Mouse (Mus musculus) stomach, embryonic 16.5 days (tissue): ENCODE results near the gene Tbc1d22a. TPM values are rescaled to one million over a fixed set of nuclear protein-coding genes. Genes with fewer than 3 reads are reported as not detected.

Experiments used
- ATAC-seq: fragments of 200-750 bp; cut with Nextera tagmentation; 2 replicates; pipeline ENCODE4 v1.8.0; 2017; ENCODE audit warnings: moderate number of reproducible peaks, moderate TSS enrichment; ENCODE audit not compliant: insufficient read depth, low FRiP score
- H3K27ac ChIP-seq: fragments of 300-500 bp; sonication (generic); 2 replicates; pipeline ENCODE4 v1.5.1; 2014; ENCODE audit warnings: low read length
- H3K27me3 ChIP-seq: fragments of 300-500 bp; sonication (generic); 2 replicates; pipeline ENCODE4 v1.6.1; 2014; ENCODE audit warnings: low read length, control low read depth, mixed read lengths; ENCODE audit not compliant: control insufficient read depth, insufficient read depth
- H3K36me3 ChIP-seq: fragments of 300-500 bp; sonication (generic); 2 replicates; pipeline ENCODE4 v1.6.1; 2014; ENCODE audit warnings: low read length; ENCODE audit not compliant: control insufficient read depth, insufficient read depth
- H3K4me1 ChIP-seq: fragments of 300-500 bp; sonication (generic); 2 replicates; pipeline ENCODE4 v1.6.1; 2014; ENCODE audit warnings: low read length, control low read depth, mixed read lengths; ENCODE audit not compliant: control insufficient read depth, insufficient read depth
- H3K4me2 ChIP-seq: fragments of 300-500 bp; sonication (generic); 2 replicates; pipeline ENCODE4 v1.6.1; 2014; ENCODE audit warnings: low read depth, low read length, mixed read lengths
- H3K4me3 ChIP-seq: fragments of 300-500 bp; sonication (generic); replicated peaks from 2 replicates; pipeline ENCODE4 v1.5.1; 2014; ENCODE audit warnings: mild to moderate bottlenecking, low read length
- H3K9ac ChIP-seq: fragments of 300-500 bp; sonication (generic); 2 replicates; pipeline ENCODE4 v1.6.1; 2014; ENCODE audit warnings: low read length
- H3K9me3 ChIP-seq: fragments of 300-500 bp; sonication (generic); replicated peaks from 2 replicates; pipeline ENCODE4 v1.6.1; 2016; ENCODE audit warnings: low read length, control low read depth; ENCODE audit not compliant: control insufficient read depth
- WGBS: fragments of 180-500 bp; shearing (Covaris S2); extraction: QIAGEN DNeasy Blood & Tissue Kit; methylation state at CpG from one replicate; pipeline ENCODE4 v1.1.7; 2014; 5-methylcytosine and 5-hydroxymethylcytosine counted together
- polyA plus RNA-seq: library from polyadenylated mRNA; unstranded; fragments of >200 nt; fragmentation: Nextera tagmentation; extraction: Ambion mirVana; gene quantifications from 2 replicates; pipeline ENCODE4 v1.2.1, GENCODE M21; 2015

The Tbc1d22a gene
- polyA plus RNA-seq, 1 experiment from 2014 or later: 12.0 TPM

DNA sequence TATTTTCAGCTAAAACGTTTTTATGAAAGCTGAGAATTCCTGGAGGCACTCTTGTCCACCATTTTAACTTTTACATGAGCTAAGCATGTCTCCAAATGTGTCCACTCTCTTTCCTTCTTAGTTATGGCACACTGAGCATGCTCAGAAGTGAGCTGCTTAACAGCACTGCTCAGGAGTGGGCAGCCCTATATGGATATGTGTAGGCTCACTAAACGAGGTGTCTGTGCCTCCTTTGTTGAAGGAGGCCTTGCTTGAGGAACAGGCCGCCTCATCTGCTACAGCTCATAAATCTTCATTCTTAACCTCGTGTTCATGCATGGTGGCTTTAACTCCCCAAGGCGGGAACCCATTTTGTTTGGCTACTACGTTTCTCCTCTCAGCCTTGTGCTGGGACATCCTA is 262.8 kb downstream of the Tbc1d22a start:
- no peaks in the 10 kb centered on the region for H3K4me1 ChIP-seq
- H3K9me3 ChIP-seq: no peaks in the 10 kb centered on the region
- H3K36me3 ChIP-seq: no peaks in the 10 kb centered on the region
- 47% methylated on average over 6 of the region's 6 CpGs for WGBS
- no peak overlapping the region for H3K4me2 ChIP-seq
- no peak overlapping the region for H3K9ac ChIP-seq
- no peak for ATAC-seq
- no peak overlapping the region for H3K27ac ChIP-seq
- H3K27me3 ChIP-seq: no peaks in the 10 kb centered on the region
- H3K4me3 ChIP-seq: no peak overlapping the region

DNA sequence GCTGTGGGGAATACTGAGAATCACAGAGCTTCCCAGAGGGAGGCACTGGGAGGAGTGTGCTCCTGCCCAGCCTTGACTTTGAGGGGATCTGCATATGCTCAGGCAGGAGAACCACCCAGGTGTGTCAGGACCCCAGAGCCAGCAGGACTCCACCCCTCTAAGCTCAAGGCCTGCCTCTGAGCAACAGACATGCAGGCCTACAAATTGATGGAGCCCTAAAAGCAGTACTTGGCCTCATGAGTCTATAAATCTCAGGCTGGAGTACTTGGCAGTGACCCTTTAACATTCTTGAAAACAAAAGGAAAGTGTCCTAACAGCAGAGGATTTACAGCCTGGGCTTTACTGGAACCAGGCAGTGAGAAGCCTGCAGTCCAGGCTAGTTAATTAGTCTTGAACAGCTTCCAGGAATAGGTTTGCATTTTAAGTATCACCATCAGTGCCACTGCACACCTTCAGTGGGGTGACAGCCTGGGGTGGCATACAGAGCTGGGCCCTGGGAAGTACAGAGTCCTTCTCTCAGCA is 263.3 kb downstream of the Tbc1d22a start:
- Histone ChIP-seq H3K4me2 (no peak overlapping the region), H3K9ac (no peak overlapping the region), H3K9me3 (no peaks in the 10 kb centered on the region), H3K27ac (no peak overlapping the region), H3K27me3 (no peaks in the 10 kb centered on the region), H3K4me3 (no peak overlapping the region), H3K4me1 (no peaks in the 10 kb centered on the region), H3K36me3 (no peaks in the 10 kb centered on the region)
- no peak for ATAC-seq

DNA sequence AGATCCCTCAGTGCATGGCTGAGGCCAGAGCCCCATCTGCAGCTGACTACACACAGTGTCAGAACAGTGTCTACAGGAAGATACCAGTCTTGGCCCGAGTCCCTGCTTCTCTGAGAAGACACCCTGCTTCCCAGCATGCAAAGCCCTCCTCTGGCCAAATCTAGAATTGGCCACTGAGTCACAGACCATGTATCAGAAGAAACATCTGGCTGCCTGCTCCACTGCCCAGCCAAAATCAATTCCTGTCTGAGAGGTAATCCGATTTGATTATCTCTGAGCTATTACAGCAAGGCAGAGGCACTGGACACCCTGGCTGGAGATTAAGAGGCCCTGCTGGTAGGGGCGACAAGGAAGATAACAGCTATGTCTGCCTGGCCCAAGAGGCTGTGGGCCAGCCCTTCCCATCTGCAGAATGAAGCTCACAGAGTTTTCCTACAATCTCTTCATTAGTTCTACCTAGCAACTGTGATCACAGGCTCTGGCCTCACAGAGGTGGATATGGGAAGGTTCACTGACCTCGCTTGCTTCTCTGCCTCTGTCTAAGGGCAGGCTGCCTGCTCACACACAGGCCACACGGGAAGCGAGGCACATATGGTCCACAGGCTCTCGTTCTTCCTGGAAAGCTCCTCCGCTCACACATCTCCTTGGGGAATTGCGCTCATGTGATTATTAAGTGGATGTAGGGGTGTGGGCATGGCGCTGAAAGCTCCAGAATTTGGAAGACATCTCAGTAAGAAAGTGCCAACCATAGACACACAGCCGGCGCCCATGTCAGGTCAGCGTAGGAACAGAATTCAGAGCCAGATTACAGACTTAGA is 264.6 kb downstream of the Tbc1d22a start:
- WGBS: 65% methylated on average over 13 of the region's 13 CpGs
- Histone ChIP-seq H3K27me3 (no peaks in the 10 kb centered on the region), H3K4me2 (no peak overlapping the region), H3K9ac (no peak overlapping the region), H3K4me3 (no peak overlapping the region), H3K4me1 (no peaks in the 10 kb centered on the region), H3K9me3 (no peaks in the 10 kb centered on the region), H3K36me3 (no peaks in the 10 kb centered on the region), H3K27ac (no peak overlapping the region)
- 0 out of 2 replicates have a peak, but pooled peaks have one; percentile 41 for ATAC-seq

DNA sequence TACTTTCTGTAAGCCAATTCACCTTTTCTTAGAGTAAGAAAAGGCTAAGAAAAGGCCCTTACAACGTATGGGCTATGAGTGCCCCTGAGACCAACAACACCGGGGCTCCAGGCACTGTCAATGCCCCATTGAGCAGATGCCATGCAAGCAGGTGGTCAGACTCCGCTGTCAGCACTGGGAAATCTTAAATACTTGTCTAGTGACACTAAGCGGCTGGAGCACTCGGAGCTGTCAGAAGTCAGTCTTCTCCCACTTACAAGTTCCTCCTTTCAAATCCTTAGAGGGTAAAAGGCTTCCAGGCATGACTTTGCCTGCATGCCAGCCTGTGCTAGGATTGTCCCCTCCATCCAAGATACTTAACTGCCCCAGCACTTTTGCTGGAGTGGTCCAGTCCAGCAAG is 268.1 kb downstream of the Tbc1d22a start:
- Histone ChIP-seq H3K4me2 (no peak overlapping the region), H3K9ac (no peak overlapping the region), H3K27me3 (no peaks in the 10 kb centered on the region), H3K27ac (no peak overlapping the region), H3K9me3 (no peaks in the 10 kb centered on the region), H3K4me1 (no peaks in the 10 kb centered on the region), H3K4me3 (no peak overlapping the region), H3K36me3 (no peaks in the 10 kb centered on the region)
- no peak for ATAC-seq
- 71% methylated on average over 5 of the region's 5 CpGs for WGBS

DNA sequence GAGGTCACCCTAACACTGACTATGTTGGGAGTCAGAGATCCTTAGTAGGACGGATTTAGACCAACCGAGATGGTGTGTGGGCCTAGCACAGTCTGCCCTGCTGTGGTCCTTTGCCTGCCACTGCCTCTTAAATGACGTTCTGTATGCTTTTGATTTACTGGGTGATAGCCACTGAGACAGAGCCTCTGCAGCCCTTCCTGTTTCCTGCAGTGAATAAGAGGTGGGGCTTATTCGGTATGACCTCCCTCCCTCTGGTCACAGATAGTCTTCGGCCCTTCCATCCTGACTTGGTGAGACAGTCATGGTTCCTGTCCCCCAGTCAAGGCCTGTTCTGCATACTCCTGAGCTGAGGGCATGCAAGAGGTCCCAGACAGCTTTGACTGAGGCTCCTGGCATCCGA is 271.6 kb downstream of the Tbc1d22a start:
- H3K9me3 ChIP-seq: no peaks in the 10 kb centered on the region
- no peak overlapping the region for H3K4me2 ChIP-seq
- no peaks in the 10 kb centered on the region for H3K27me3 ChIP-seq
- no peaks in the 10 kb centered on the region for H3K4me1 ChIP-seq
- H3K4me3 ChIP-seq: no peak overlapping the region
- H3K36me3 ChIP-seq: no peaks in the 10 kb centered on the region
- ATAC-seq: no peak
- WGBS: 68% methylated on average over 6 of the region's 6 CpGs
- no peak overlapping the region for H3K27ac ChIP-seq
- H3K9ac ChIP-seq: no peak overlapping the region

DNA sequence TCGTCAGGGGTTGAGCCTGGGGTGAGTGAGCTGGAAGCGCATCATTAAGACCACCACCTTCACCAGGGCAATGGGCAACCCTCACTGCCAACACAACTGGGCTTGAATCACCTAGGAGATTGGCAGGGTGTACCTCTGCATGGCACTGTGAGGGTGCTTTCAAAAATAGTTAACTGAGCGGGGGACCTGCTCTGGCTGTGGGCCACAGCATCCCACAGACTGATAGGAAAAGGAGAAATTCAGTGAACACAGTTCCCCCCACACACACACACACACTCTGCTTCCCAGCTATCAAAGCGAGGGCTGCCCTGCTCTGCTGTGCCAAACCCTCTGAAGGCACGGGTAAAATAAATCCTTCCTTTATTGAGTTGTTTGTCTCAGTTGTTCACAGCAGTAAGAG is 273.1 kb downstream of the Tbc1d22a start:
- no peaks in the 10 kb centered on the region for H3K36me3 ChIP-seq
- no peak for ATAC-seq
- H3K27ac ChIP-seq: no peak overlapping the region
- 76% methylated on average over 5 of the region's 5 CpGs for WGBS
- H3K9ac ChIP-seq: no peak overlapping the region
- H3K27me3 ChIP-seq: no peaks in the 10 kb centered on the region
- no peaks in the 10 kb centered on the region for H3K4me1 ChIP-seq
- H3K9me3 ChIP-seq: no peaks in the 10 kb centered on the region
- H3K4me3 ChIP-seq: no peak overlapping the region
- no peak overlapping the region for H3K4me2 ChIP-seq

DNA sequence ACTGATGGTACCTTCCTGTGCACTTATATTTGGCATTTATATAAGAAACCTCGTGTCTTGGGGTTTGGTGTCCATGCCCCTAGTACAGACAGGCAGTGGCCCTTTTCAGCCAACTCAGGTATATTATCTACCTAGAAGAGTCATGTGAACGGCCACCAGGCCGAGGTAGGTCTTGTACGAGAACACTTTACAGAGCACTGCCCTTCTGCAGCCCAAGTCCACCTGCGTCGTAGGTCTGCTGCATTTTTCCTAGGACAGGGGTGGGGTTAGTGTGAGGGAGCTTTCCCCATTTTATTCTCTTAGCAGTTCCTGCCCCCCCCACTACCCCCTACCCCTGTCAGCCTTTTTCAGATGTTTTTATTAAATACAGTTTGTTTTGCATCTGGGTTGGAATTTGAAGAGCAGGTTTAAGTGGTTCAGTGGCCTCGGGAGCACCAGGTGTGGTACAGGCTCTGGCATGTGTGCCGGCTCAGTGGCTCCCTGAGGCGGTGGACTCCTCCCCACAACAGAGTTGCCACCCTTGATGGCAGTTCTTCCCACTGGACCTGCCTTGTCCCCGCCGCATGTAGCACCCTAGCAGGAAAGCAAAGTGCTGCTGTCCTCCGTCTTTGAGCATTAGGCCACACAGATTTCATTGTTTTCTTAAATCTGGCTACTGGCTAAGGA is 277.3 kb downstream of the Tbc1d22a start:
- H3K4me1 ChIP-seq: no peaks in the 10 kb centered on the region
- no peak overlapping the region for H3K4me2 ChIP-seq
- H3K36me3 ChIP-seq: no peaks in the 10 kb centered on the region
- no peaks in the 10 kb centered on the region for H3K27me3 ChIP-seq
- no peak for ATAC-seq
- H3K9ac ChIP-seq: no peak overlapping the region
- no peaks in the 10 kb centered on the region for H3K9me3 ChIP-seq
- H3K4me3 ChIP-seq: no peak overlapping the region
- H3K27ac ChIP-seq: no peak overlapping the region
- 81% methylated on average over 12 of the region's 12 CpGs for WGBS

DNA sequence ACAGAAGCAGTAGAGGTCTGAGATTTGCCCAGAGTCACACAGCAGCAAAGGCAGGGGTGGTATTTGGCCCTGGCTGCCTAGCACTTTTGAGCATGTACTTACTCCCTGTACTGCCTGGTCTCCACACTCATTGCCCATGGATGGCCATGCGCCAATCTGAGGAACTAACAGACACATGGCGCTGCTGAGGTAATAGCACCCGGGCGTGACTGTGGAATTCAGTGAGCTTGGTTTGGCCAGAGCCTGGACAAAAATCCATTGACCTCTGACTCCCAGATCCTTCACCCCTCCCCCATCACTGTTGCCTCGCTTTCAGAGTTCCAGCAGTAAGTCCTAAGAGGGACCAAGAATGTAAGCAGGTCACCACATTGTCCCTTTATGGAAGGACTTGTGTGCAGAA is 278.4 kb downstream of the Tbc1d22a start:
- no peaks in the 10 kb centered on the region for H3K9me3 ChIP-seq
- no peak for ATAC-seq
- H3K4me2 ChIP-seq: no peak overlapping the region
- H3K36me3 ChIP-seq: no peaks in the 10 kb centered on the region
- H3K27ac ChIP-seq: no peak overlapping the region
- no peaks in the 10 kb centered on the region for H3K4me1 ChIP-seq
- H3K27me3 ChIP-seq: no peaks in the 10 kb centered on the region
- H3K9ac ChIP-seq: no peak overlapping the region
- no peak overlapping the region for H3K4me3 ChIP-seq
- WGBS: 53% methylated on average over 5 of the region's 5 CpGs

DNA sequence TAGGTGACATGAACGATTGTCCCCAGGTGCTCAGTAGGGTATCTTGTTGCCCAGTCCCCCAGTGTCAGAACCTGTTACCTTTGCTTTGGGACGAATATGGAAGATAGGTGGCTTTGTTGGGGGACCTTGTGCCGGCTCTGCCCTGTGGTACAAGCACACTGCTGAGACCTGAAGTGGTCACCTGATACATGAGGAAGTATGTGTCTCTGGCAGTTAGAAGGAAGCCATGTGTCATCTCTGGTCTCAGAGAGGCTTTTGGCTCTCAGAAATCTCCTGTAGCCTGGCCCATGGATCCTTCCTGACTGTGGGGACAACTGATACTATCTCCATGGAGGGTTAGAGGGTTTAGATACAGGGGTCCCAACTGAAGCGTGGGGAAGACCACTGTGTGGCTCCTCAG is 281.9 kb downstream of the Tbc1d22a start:
- 81% methylated on average over 4 of the region's 4 CpGs for WGBS
- Histone ChIP-seq H3K4me3 (no peak overlapping the region), H3K9me3 (no peaks in the 10 kb centered on the region), H3K4me2 (no peak overlapping the region), H3K27me3 (no peaks in the 10 kb centered on the region), H3K4me1 (no peaks in the 10 kb centered on the region), H3K9ac (no peak overlapping the region), H3K36me3 (no peaks in the 10 kb centered on the region), H3K27ac (no peak overlapping the region)
- no peak for ATAC-seq
